Mouse (Mus musculus) spleen, adult 2 months (tissue): ENCODE data around the gene Vps35l. TPM values are rescaled to one million over a fixed set of nuclear protein-coding genes. Genes with fewer than 3 reads are reported as not detected.

Source experiments
- DNase-seq, 2 experiments: peaks; one replicate each; pipeline versions ENCODE4 v3.0.0 to v3.0.0-alpha.2; 2012 to 2021; ENCODE audit warnings: low spot score in 2 of 2, low read depth in 1 of 2
- H3K27ac ChIP-seq: fragments of 200-500 bp; 2 replicates; pipeline ENCODE4 v1.5.1; 2012; ENCODE audit warnings: low read length, inconsistent platforms; ENCODE audit not compliant: insufficient read depth
- H3K27me3 ChIP-seq: fragments of 200-500 bp; 2 replicates; pipeline ENCODE4 v1.6.1; 2012; ENCODE audit warnings: mild to moderate bottlenecking, moderate library complexity, low read length, inconsistent platforms; ENCODE audit not compliant: control insufficient read depth, insufficient read depth
- H3K36me3 ChIP-seq: fragments of 200-500 bp; 2 replicates; pipeline ENCODE4 v1.6.1; 2012; ENCODE audit warnings: mild to moderate bottlenecking, low read length, inconsistent platforms; ENCODE audit not compliant: control insufficient read depth, insufficient read depth
- H3K4me1 ChIP-seq: fragments of 200-500 bp; 2 replicates; pipeline ENCODE4 v1.6.1; 2011; ENCODE audit warnings: inconsistent platforms; ENCODE audit not compliant: control insufficient read depth, insufficient read depth, insufficient read length
- H3K4me3 ChIP-seq: fragments of 200-500 bp; 2 replicates; pipeline ENCODE4 v1.5.1; 2011; ENCODE audit warnings: mild to moderate bottlenecking, inconsistent platforms; ENCODE audit not compliant: insufficient read depth, insufficient read length; ENCODE audit errors: extremely low read depth
- CTCF ChIP-seq: fragments of 200-500 bp; IDR thresholded peaks from 2 replicates; pipeline ENCODE4 v1.5.1; 2011; ENCODE audit warnings: mild to moderate bottlenecking, inconsistent platforms; ENCODE audit not compliant: insufficient read depth, insufficient read length, insufficient replicate concordance; ENCODE audit errors: extremely low read depth
- POLR2A ChIP-seq: fragments of 200-500 bp; IDR thresholded peaks from 2 replicates; pipeline ENCODE4 v1.6.1; 2011; ENCODE audit warnings: low read depth, low read length, inconsistent platforms
- WGBS: fragments of 180-500 bp; shearing (Covaris S2); methylation state at CpG from one replicate; pipeline ENCODE4 v1.1.7; 2018; 5-methylcytosine and 5-hydroxymethylcytosine counted together
- polyA plus RNA-seq: library from polyadenylated mRNA; depleted of rRNA; stranded (reverse); fragments of >200 nt; gene quantifications from 2 replicates; pipeline ENCODE4 v1.2.3, GENCODE M21; 2012

The Vps35l gene
- polyA plus RNA-seq, 1 experiment, result 27.6 TPM

DNA sequence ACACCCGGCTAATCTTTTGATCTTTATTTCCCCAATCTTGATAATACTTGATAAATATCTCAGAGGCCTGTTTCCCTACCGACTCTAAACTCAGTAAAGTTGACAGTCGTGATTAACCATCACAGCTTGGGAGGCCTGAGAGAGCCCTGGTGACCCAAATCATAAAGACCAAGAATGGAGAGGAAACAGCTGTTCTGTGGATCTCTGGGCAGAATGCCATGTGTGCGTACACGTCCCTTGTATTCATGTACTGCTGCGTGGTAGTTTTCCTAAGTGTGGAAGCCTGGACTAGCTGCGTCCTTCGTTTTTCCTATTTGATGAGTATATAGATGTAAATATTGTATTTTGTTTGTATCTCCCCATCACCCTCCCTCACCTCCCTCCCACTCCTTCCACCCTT, 67.9 kb downstream of the Vps35l start:
- TF ChIP-seq POLR2A, result no peak
- TF ChIP-seq CTCF, result no peak
- Histone ChIP-seq H3K36me3 (peaks cover 7% of the 10 kb centered on the region), H3K4me3 (no peak overlapping the region), H3K27ac (no peak overlapping the region), H3K27me3 (no peaks in the 10 kb centered on the region), H3K4me1 (no peaks in the 10 kb centered on the region)
- no peak for DNase-seq
- 82% methylated on average over 8 of the region's 8 CpGs for WGBS

DNA sequence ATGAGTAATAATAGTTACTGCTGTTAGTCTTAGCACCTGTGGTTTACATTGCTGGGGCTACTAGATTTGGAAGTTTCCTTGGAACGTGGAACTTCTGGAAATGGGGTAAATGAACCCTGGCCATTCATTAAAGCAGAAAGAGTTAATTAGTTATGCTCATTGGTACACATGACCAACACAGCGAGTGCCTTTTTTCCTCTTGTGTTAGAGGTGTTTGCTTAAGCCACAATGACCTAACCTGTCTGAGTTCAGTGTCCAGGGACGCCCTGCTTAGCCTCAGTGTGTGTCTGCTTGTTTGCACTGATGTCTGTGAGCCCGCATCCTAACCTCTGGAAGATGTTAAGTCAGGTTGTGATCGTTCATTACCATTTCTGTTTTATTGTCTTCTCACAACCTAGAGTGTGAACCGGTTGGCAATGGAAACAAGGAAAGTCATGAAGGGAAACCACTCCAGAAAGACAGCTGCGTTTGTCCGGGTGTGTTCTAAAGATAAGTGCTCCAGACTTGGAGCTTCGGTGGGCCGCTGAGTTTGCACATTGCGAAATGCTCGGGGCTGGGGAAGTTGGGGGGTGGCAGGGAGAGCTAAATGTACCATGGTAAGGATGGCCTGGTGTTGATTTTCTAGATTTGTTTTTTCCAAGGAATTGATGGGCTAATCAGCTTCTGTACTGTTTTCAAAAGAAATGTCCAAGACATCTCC, 71.5 kb downstream of the Vps35l start:
- no peak overlapping the region for H3K27ac ChIP-seq
- peaks cover 19% of the 10 kb centered on the region for H3K36me3 ChIP-seq
- H3K4me3 ChIP-seq, result no peak overlapping the region
- WGBS, result 74% methylated on average over 12 of the region's 12 CpGs
- no peaks in the 10 kb centered on the region for H3K27me3 ChIP-seq
- DNase-seq, result no peak
- TF ChIP-seq POLR2A (no peak), CTCF (no peak)
- H3K4me1 ChIP-seq, result no peaks in the 10 kb centered on the region

DNA sequence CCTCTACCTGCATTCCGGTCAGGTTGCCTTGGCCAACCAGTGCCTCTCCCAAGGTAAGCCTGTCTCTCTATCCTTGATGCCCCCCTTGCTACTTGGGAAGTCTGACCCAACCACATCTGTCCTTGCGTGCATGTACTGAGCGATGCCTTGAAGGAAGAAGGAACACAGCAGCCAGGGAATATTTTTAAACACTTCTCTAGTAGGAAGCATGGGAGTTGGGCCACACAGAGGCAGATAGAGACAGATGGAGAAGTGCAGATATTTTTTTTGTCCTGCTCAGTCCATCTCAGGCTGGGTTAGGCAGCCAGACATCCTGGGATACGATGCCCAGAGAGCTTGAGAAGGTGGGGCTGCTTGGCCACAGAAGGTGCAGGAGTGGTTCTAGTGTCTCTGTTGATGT, 73.6 kb downstream of the Vps35l start:
- no peak overlapping the region for H3K4me3 ChIP-seq
- WGBS, result 96% methylated on average over 4 of the region's 4 CpGs

DNA sequence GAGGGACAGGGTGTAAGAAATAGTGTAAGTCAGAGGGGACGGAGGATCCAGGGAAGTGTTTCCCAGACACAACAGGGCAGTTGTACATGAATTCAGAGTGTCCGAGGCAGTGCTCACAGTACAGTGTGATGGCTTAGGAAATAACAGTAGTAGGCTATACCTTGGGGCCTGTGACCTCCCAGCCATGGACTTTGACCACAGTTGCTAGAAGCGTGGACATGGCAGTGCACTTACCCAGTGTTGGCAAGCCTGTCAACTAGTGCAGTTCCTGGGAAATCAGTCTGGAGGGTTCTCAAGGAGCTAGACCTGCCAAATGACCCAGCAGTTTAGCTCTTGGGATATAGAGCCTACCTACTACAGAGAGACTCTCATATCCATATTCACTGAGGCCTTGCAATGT, 76.2 kb downstream of the Vps35l start:
- H3K27me3 ChIP-seq, result no peaks in the 10 kb centered on the region
- peaks cover 22% of the 10 kb centered on the region for H3K36me3 ChIP-seq
- no peak for DNase-seq
- WGBS, result 97% methylated on average over 3 of the region's 3 CpGs
- no peak overlapping the region for H3K4me3 ChIP-seq
- no peak for TF ChIP-seq POLR2A
- TF ChIP-seq CTCF, result no peak
- no peak overlapping the region for H3K27ac ChIP-seq
- H3K4me1 ChIP-seq, result no peaks in the 10 kb centered on the region

More for the DNA sequence above, 73.6 kb downstream of the Vps35l start:
- H3K4me1 ChIP-seq, result no peaks in the 10 kb centered on the region
- H3K36me3 ChIP-seq, result peaks cover 20% of the 10 kb centered on the region
- H3K27ac ChIP-seq, result no peak overlapping the region
- no peak for TF ChIP-seq CTCF
- H3K27me3 ChIP-seq, result no peaks in the 10 kb centered on the region
- no peak for DNase-seq

DNA sequence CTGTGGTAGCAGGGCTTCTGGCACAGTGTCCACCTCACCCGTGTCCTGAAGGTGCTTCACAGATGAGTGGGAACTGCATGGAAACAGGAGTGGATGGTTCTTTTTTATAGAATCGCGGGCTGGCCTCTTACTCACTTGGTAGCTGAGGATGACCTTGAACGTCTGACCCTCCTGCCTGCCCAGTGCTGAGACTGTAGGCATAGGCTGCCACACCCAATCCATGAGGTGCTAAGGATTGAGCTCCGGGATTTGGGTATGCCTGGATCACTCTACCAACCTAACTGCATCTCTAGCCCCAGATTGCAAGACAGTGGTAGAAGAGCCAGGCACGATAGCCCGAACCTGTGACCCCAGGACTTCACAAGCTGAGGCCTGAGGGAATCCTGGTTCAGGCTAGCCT, 77.7 kb downstream of the Vps35l start:
- TF ChIP-seq CTCF (no peak), POLR2A (no peak)
- Histone ChIP-seq H3K27ac (no peak overlapping the region), H3K36me3 (peaks cover 22% of the 10 kb centered on the region), H3K4me3 (no peak overlapping the region), H3K27me3 (no peaks in the 10 kb centered on the region), H3K4me1 (no peaks in the 10 kb centered on the region)
- 92% methylated on average over 7 of the region's 7 CpGs for WGBS
- no peak for DNase-seq

DNA sequence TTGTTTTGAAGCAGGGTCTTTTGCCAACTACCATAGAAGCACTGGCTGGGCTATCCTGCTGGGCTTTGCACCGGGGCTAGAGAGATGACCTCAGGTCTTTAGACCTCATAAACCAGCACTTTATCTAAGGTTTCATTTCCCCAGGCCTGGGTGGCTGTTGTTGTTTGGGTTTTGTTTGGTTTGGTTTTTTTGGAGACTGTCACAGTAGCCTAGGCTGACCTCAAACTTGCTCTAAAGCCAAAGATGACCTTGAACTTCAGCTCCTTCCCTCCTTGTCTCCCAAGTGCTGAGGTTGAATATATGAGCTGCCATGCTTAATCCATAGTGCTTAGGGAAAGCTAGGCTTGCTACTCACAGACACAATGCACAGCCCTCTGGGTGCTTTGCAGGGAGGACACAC, 79.6 kb downstream of the Vps35l start:
- TF ChIP-seq CTCF (no peak), POLR2A (no peak)
- Histone ChIP-seq H3K4me3 (no peak overlapping the region), H3K4me1 (no peaks in the 10 kb centered on the region), H3K36me3 (peaks cover 12% of the 10 kb centered on the region), H3K27ac (no peak overlapping the region), H3K27me3 (no peaks in the 10 kb centered on the region)
- WGBS, result 77% methylated on average over 1 of the region's 1 CpGs
- DNase-seq, result no peak

DNA sequence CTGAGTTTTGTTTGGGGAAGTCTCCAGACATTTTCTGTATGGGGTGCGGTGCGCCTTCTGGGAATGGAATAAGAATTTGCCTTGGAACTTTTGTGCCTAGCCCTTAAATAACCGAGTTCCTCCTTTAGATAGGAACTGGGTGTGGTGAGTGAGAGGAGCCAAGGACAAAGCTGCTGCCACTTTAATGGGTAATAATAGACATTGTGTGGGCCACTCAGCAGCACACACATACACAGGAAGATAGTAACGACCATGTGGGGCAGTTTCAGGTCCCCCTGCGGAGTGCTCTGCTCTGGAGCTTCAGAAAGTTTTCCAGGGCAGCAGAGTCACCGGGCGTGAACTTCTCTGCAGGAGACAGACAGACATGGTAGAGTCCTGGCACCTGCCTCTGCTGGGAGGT, 81.3 kb downstream of the Vps35l start:
- H3K4me3 ChIP-seq, result no peak overlapping the region
- no peak overlapping the region for H3K27ac ChIP-seq
- no peak for DNase-seq
- H3K27me3 ChIP-seq, result no peaks in the 10 kb centered on the region
- 76% methylated on average over 7 of the region's 7 CpGs for WGBS
- TF ChIP-seq CTCF, result no peak
- TF ChIP-seq POLR2A, result no peak
- no peaks in the 10 kb centered on the region for H3K4me1 ChIP-seq
- peaks cover 9% of the 10 kb centered on the region for H3K36me3 ChIP-seq
